Mouse (Mus musculus) lung, embryonic 16.5 days (tissue): ENCODE measurements around the gene Nr5a2. TPM values are rescaled to one million over a fixed set of nuclear protein-coding genes. Genes with fewer than 3 reads are reported as not detected.

Experiments used
- ATAC-seq: fragments of 200-750 bp; cut with Nextera tagmentation; 2 replicates; pipeline ENCODE4 v1.8.0; 2017; ENCODE audit warnings: low read depth, mild to moderate bottlenecking, moderate library complexity
- H3K27ac ChIP-seq: fragments of 300-500 bp; sonication (generic); 2 replicates; pipeline ENCODE4 v1.5.1; 2014; ENCODE audit warnings: mild to moderate bottlenecking, control low read depth, low read length
- H3K27me3 ChIP-seq: fragments of 300-500 bp; sonication (generic); 2 replicates; pipeline ENCODE4 v1.6.1; 2014; ENCODE audit warnings: low read depth, low read length, mixed read lengths; ENCODE audit not compliant: control insufficient read depth, insufficient read depth
- H3K36me3 ChIP-seq: fragments of 300-500 bp; sonication (generic); 2 replicates; pipeline ENCODE4 v1.6.1; 2014; ENCODE audit warnings: low read length; ENCODE audit not compliant: control insufficient read depth, insufficient read depth
- H3K4me1 ChIP-seq: fragments of 300-500 bp; sonication (generic); replicated peaks from 2 replicates; pipeline ENCODE4 v1.6.1; 2014; ENCODE audit warnings: low read length, mixed read lengths; ENCODE audit not compliant: control insufficient read depth, insufficient read depth
- H3K4me2 ChIP-seq: fragments of 300-500 bp; sonication (generic); 2 replicates; pipeline ENCODE4 v1.6.1; 2014; ENCODE audit warnings: low read depth, low read length, control low read depth
- H3K4me3 ChIP-seq: fragments of 300-500 bp; sonication (generic); 2 replicates; pipeline ENCODE4 v1.5.1; 2014; ENCODE audit warnings: mild to moderate bottlenecking, low read length, control low read depth
- H3K9ac ChIP-seq: fragments of 300-500 bp; sonication (generic); 2 replicates; pipeline ENCODE4 v1.6.1; 2014; ENCODE audit warnings: low read length, control low read depth
- H3K9me3 ChIP-seq: fragments of 300-500 bp; sonication (generic); 2 replicates; pipeline ENCODE4 v1.6.1; 2016; ENCODE audit warnings: low read length; ENCODE audit not compliant: control insufficient read depth
- WGBS: fragments of 180-500 bp; shearing (Covaris S2); extraction: QIAGEN DNeasy Blood & Tissue Kit; methylation state at CpG from one replicate; pipeline ENCODE4 v1.1.7; 2014; 5-methylcytosine and 5-hydroxymethylcytosine counted together
- polyA plus RNA-seq: library from polyadenylated mRNA; unstranded; fragments of >200 nt; fragmentation: Nextera tagmentation; extraction: Ambion mirVana; gene quantifications from 2 replicates; pipeline ENCODE4 v1.2.1, GENCODE M21; 2015

Nr5a2 gene
- polyA plus RNA-seq, 1 experiment from 2014 or later, result 2.3 TPM

DNA sequence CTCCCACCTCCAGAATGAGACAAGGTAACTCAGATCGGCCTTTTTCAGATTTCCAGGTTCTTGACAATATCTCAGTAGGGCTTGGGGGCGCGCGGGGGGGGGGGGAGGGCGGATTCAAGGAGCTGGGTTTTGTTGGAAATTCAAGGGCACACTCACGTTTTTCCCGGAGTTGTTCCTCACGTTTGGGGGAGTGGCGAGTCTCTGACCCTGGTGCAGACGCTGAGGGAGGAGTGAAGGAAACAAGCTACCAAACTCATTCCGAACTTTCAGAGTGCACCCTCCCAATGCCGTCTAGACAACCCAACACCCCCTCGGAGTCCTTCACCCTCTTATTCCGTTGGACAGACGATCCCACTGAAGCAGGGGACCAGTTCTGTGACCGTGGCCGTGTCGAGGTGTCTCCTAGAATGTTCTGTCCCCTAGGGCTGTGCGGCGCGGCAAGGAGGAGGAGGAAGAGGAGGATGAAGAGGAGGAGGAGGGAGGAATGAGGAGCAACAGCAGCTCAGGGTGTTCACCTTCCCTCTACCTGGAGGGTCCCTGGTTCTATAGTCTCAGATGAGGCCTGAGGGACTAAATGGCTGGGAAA is 8.2 kb downstream of the Nr5a2 start:
- Histone ChIP-seq H3K9me3 (no peaks in the 10 kb centered on the region), H3K9ac (no peak overlapping the region), H3K4me2 (peak overlapping the region; percentile 58), H3K4me3 (peak overlapping the region; percentile 43), H3K36me3 (no peaks in the 10 kb centered on the region), H3K27ac (no peak overlapping the region), H3K4me1 (peaks cover 25% of the 10 kb centered on the region), H3K27me3 (peaks cover 82% of the 10 kb centered on the region)
- ATAC-seq, result no peak
- 4% methylated on average over 18 of the region's 21 CpGs for WGBS

- Histone ChIP-seq H3K9ac (no peak overlapping the region), H3K9me3 (no peaks in the 10 kb centered on the region), H3K27me3 (peaks cover 89% of the 10 kb centered on the region), H3K4me2 (no peak overlapping the region), H3K36me3 (no peaks in the 10 kb centered on the region), H3K4me1 (peaks cover 27% of the 10 kb centered on the region), H3K4me3 (no peak overlapping the region), H3K27ac (no peak overlapping the region)
- ATAC-seq, result no peak
- WGBS, result 26% methylated on average over 3 of the region's 3 CpGs
These were observed 9.0 kb downstream of the Nr5a2 start for GRCm38 (mm10) chr1:136951155-136951650.

DNA sequence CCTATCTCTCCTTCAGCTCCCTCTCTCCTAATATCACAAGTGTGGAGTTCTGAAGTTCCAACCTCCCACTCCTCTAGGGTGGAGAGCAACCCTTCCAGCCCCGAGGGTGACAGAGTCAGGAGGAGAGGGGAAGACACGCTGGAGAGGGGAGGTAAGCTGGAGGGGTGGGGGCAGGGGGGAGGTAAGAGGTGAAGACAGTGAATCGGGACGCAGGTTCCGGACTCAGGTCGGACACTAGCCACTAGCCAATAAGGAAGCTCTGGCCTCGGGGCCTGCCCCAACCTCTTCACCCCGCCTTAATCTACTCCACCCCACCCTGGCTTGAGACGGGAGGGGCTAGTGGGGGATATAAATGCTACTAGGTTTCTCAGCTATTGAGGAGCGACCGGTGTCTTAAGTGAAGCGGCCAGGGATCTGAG is 10.9 kb downstream of the Nr5a2 start:
- peak overlapping the region; percentile 60 for H3K4me3 ChIP-seq
- WGBS, result 1% methylated on average over 12 of the region's 12 CpGs
- no peak overlapping the region; the same call in 1 of the 2 replicates for H3K27ac ChIP-seq
- H3K27me3 ChIP-seq, result peaks cover 86% of the 10 kb centered on the region
- H3K9ac ChIP-seq, result peak overlapping the region; percentile 66
- no peaks in the 10 kb centered on the region for H3K36me3 ChIP-seq
- no peaks in the 10 kb centered on the region for H3K9me3 ChIP-seq
- H3K4me1 ChIP-seq, result peaks cover 30% of the 10 kb centered on the region
- peak; percentile 49 for ATAC-seq
- peak overlapping the region; percentile 63 for H3K4me2 ChIP-seq

- peak overlapping the region; percentile 36 for H3K27ac ChIP-seq
- peaks cover 30% of the 10 kb centered on the region for H3K4me1 ChIP-seq
- H3K9me3 ChIP-seq, result no peaks in the 10 kb centered on the region
- H3K27me3 ChIP-seq, result peaks cover 83% of the 10 kb centered on the region
- WGBS, result under 1% methylated on average over 59 of the region's 61 CpGs
- peak overlapping the region; percentile 63 for H3K4me2 ChIP-seq
- no peaks in the 10 kb centered on the region for H3K36me3 ChIP-seq
- peak; percentile 78 for ATAC-seq
- H3K9ac ChIP-seq, result peak overlapping the region; percentile 66
- peak overlapping the region; percentile 60 for H3K4me3 ChIP-seq
These were observed 11.6 kb downstream of the Nr5a2 start for GRCm38 (mm10) chr1:136948511-136949275.

- ATAC-seq, result no peak
- Histone ChIP-seq H3K9ac (peak overlapping the region; percentile 66), H3K27me3 (peaks cover 84% of the 10 kb centered on the region), H3K4me3 (peak overlapping the region; percentile 60), H3K4me2 (peak overlapping the region; percentile 63), H3K4me1 (peaks cover 29% of the 10 kb centered on the region), H3K9me3 (no peaks in the 10 kb centered on the region), H3K36me3 (no peaks in the 10 kb centered on the region), H3K27ac (no peak overlapping the region)
- WGBS, result 1% methylated on average over 7 of the region's 7 CpGs
These were observed 12.2 kb downstream of the Nr5a2 start for GRCm38 (mm10) chr1:136948127-136948422.

- Histone ChIP-seq H3K27ac (no peak overlapping the region; the same call in 1 of the 2 replicates), H3K36me3 (no peaks in the 10 kb centered on the region), H3K27me3 (peaks cover 81% of the 10 kb centered on the region), H3K9ac (peak overlapping the region; percentile 53), H3K4me3 (peak overlapping the region; percentile 60), H3K4me2 (peak overlapping the region; percentile 63), H3K4me1 (peaks cover 24% of the 10 kb centered on the region), H3K9me3 (no peaks in the 10 kb centered on the region)
- 4% methylated on average over 20 of the region's 20 CpGs for WGBS
- ATAC-seq, result no peak
These were observed 12.7 kb downstream of the Nr5a2 start for GRCm38 (mm10) chr1:136947394-136948126.

DNA sequence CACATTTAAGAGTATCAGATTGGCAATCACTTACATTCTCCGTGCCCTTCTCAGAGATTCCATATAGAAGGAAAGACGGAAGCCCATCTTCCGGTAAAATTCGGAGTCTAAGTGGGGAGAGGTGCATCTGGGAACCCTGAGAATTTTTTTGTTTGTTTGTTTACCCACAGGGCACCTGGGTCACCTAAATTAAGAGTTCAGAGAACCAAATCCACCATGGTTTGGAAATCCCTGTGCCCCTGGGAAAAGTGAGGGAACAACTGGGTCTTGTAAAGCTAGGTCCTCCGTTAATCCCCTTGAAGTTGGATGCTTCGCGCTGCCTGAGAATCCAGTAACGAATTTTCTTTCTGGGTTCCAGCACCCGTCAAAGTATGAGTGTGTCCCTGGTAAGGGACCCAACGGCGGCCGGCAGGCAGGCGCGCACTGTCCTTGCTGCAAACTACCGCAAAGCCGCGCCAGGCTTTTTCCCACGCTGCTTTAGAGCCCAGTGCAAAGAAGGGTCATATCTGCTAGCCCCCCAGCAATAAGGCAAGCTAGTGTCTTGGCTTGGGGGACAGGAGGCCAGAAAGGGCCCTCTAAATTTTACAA is 13.3 kb downstream of the Nr5a2 start:
- no peak for ATAC-seq
- Histone ChIP-seq H3K4me2 (peak overlapping the region; percentile 31), H3K4me3 (peak overlapping the region; percentile 60), H3K27me3 (peaks cover 79% of the 10 kb centered on the region), H3K9ac (peak overlapping the region; percentile 53), H3K27ac (no peak overlapping the region; the same call in 1 of the 2 replicates), H3K36me3 (no peaks in the 10 kb centered on the region), H3K9me3 (no peaks in the 10 kb centered on the region), H3K4me1 (peaks cover 18% of the 10 kb centered on the region; the same call in 1 of the 2 replicates)
- WGBS, result 2% methylated on average over 18 of the region's 18 CpGs

DNA sequence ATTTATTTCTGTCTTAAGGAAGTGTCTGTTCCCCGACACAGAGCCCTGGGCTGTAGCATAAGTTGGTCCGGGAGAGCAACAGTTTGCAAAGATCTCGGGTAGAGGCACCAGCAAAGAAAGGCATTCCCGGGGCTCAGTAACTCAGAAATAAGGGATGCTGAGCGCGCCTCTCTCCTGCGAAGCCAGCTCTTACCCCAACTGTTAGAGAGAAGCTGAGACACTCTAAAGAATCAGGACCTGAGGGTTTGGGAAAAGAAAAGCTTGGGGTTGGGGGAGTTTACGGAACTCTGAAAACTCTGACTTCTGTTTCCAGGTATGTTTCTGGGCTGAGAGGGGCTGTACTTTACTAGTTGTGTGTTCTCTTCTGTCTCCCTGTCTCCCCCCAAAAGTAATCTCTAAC is 13.8 kb downstream of the Nr5a2 start:
- Histone ChIP-seq H3K27me3 (peaks cover 76% of the 10 kb centered on the region), H3K4me3 (peak overlapping the region; percentile 60), H3K9me3 (no peaks in the 10 kb centered on the region), H3K36me3 (no peaks in the 10 kb centered on the region), H3K9ac (0 out of 2 replicates have a peak overlapping the region, but pooled peaks have one; percentile 17), H3K4me1 (peaks cover 18% of the 10 kb centered on the region; the same call in 1 of the 2 replicates), H3K4me2 (peak overlapping the region; percentile 31), H3K27ac (no peak overlapping the region)
- no peak for ATAC-seq
- 2% methylated on average over 8 of the region's 8 CpGs for WGBS
